Mouse (Mus musculus) common myeloid progenitor, adult 5-6 weeks (primary cell): Measurements from ENCODE around the gene Cemip2. TPM values are rescaled to one million over a fixed set of nuclear protein-coding genes. Genes with fewer than 3 reads are reported as not detected.
A peak's percentile ranks its signal among the peaks of the same experiment; 100 is the strongest.

Source experiments
- ATAC-seq: replicated peaks from 2 replicates; pipeline ENCODE4 v1.8.0; 2016; ENCODE audit warnings: low read depth, mild to moderate bottlenecking, moderate TSS enrichment, inconsistent platforms; ENCODE audit not compliant: poor library complexity, severe bottlenecking
- total RNA-seq: library from RNA; stranded (forward); fragments of 200-1000, 187-1606 nt; gene quantifications from 2 replicates; pipeline ENCODE4 v1.2.3, GENCODE M21; 2017

The Cemip2 gene
- total RNA-seq, result 7.3 and 9.6 TPM in 2 replicates

DNA sequence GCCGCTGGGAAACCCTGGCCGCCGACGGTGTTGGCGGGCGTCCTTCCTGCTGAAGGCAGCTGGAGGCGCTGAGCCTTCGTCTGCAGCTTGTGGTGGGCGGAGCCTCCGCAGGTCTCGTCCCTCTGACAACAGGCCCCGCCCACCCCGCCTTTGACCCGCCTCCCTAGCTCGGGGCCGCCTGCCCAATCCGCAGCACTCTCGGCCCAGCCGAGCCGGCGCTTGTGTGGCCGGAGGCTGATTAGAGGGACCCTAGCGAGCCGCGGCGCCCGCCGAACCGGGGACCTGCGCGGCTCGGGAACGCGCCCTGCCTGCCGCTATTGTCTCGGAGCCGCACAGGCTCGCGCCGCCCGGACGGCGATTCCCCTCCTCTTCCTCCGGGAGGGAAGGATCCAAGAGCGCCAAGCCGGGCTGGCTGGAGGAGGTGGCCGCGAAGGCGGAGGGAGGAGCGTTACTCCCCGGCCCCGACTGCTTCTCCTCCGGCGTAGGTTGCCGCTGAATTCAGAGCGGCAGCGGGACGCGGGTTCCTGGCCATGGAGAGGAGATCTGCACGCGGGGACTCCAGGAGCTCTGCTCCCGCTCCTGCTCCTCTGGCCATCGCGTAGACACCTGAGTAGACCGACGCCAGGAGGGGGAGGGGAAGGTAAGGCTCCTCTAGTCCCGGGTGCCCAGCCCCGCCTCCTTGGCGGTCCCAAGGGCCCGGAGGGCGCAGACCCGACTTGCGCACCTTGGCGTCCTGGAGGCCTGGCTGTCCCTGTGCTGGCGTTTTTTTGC lies at the start of gene Cemip2:
Cemip2 (plus strand) TSS at position 196 of the 771 bp plus-strand sequence.
- ATAC-seq, result peak; percentile 88

GRCm38 (mm10) chr19:21728342-21728741 lies 49.8 kb upstream of the Cemip2 start:
- no peak for ATAC-seq

- ATAC-seq, result no peak
Observed at GRCm38 (mm10) chr19:21731887-21732286, 46.3 kb upstream of the Cemip2 start.

- ATAC-seq, result no peak
Observed at GRCm38 (mm10) chr19:21733176-21733575, 45.0 kb upstream of the Cemip2 start.

DNA sequence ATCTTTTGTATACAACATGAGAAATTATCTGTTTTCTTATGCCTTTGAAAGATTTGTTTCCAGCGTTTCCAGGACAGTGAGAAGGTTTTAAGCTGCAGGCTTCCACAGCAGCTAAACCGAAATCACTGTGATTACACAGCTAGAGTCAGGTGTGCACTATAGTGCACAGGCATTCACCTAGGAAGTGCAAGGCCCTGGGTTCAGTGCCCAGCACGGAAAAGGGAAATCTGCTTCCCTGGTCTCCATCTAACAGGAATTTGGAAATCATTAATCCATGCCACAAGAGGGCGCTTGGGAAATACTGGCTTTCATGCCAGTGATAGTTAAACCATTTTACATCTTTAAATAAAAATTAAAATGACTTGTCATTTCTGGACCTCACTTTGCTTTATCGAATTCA lies 44.0 kb upstream of the Cemip2 start:
- ATAC-seq, result no peak

DNA sequence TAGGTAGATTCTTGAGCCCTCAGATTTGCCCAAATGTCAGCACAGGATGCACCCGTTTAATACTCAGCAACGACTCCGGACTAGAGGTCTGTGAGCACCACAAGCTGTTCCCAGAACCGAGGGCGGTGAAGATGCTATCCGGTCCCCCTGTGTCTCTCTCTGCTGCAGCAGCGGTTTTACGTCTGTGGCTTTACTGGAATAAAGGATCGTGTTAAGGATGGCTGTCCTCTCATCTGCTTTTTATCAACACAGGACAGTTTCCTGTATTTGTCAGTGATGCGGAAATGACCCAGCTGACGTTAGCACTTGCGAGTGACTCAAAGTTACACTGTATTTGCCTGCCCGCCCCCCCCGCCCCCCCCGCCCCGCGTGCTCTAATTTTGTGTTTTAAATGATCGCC lies 40.7 kb upstream of the Cemip2 start:
- ATAC-seq, result peak; percentile 95

- peak; percentile 39 for ATAC-seq
Observed at GRCm38 (mm10) chr19:21737881-21738590, 40.1 kb upstream of the Cemip2 start.

DNA sequence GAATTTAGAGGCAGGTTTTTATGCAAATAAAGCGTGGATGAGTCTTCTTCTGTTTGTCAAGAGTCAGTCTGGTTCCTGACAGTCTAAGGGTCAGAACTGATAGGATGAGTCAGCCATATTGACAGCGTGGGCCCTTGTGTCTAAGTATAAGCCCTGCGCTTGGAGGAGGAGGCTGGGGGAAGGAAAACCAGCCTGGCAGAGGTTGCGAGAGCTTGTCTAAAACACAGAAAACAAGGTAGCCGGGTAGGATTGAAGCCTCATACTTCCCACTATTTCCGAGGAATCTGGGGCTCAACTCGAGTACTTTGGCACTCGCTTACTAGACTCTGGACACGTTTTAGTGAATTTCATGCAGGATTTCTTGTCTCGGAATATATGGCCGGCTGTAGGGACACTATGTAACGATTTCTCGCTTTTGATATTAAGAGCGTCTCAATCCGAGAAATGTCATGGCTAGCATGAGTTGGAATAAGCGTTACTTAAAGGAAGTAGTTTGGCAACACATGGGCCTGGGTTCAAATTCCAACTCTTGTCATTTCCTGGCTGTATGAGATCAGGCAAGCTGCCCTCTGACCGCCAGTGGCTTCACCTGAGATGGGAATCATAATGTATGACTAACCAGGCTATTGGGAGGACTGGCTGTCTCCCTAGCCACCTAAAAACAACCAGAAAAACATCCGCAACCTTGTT lies 39.4 kb upstream of the Cemip2 start:
- no peak for ATAC-seq

DNA sequence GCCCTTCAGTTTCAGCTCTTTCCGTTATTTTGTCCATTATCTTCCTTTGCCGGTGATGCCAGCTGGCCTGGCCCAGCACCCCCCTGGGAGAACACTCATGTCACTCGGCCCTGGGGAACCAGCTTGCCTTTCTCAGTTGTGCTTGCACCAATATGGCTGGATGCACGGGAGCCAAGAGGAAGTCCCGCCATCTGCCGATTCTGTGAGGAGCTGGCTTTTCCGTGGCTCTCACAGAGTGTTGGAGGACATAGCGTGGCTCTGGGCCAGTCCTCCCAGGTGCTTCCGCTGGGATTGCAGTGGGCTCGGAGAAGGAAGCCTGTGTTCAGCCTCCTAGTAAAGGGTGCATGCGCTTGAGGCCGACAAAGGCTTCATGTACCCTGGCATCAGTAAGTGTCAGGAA lies 36.0 kb upstream of the Cemip2 start:
- ATAC-seq, result no peak

DNA sequence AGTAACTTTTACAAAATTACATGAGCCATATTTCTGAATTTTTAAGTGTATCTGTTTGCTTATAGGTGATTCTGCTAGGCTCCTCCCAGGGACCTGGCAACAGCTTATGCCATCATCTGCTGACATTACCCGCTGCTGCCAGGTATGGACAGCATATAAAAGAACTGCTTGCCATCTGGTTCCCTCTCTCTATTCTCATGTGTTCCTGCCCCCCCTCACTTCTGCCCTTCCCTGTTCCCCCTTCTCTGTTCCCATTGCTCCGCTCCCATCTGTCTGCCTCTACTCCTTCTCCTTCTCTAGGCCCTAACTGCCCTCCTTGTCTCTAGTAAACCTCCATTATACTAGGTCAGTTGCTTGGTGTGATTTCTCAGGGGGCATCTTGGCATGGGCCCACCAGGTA lies 32.6 kb upstream of the Cemip2 start:
- ATAC-seq, result no peak

DNA sequence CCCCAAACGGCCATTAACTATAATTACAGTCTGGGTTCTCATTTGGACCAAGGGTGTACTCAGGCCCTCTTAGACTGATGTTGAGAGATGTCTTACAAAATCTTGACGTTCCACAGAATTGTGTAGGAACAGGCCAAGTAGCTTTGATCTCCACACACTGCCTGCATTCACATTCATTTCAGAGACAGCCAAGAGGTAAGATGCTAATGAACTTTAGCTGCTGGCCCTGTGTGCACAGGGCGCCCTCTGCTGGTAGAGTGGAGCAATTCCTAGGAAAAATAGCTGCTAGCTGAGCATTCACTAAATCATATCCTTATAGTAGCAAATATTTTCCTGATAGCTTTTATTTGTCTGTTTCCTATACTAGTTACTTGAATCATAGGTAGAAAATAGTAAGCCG lies 30.8 kb upstream of the Cemip2 start:
- peak; percentile 92 for ATAC-seq

DNA sequence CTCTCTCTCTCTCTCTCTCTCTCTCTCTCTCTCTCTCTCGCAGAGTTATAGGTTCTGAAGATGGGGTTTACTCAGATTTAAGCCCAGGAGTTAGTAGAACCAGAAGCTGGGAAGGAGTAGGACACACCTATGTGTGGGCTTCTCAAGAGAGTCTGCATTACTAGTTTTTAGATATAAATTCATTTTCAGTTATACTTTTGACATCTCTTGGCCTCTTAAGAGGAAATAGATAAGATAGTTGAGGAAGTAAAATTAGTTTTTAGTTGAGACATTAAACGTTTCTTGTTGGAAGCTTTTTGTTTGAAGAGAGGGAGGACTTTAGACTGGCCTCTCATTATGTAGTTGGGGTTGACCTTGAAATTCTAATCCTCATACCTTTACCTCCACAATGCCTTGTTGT lies 28.0 kb upstream of the Cemip2 start:
- no peak for ATAC-seq

- ATAC-seq, result no peak
Observed at GRCm38 (mm10) chr19:21761676-21762075, 16.5 kb upstream of the Cemip2 start.

DNA sequence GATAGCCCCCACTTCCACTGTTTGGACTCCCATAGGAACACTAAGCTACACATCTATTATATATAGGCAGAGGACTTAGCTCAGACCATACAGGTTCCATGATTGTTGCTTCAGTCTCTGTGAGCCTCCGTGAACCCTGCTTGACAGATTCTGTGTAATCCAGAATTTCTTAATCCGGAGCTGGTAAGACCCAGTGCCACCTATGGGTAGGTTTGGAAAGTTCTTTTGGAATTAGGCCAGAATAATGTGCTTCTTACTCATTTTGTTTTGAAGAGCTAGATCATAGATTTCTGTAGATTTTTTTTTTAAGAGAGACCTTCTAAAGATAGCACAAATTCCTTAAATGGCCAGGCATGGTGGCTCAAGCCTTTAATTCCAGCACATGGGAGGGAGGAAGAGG lies 14.1 kb upstream of the Cemip2 start:
- 0 out of 2 replicates have a peak, but pooled peaks have one; percentile 50 for ATAC-seq

- ATAC-seq, result no peak
Observed at GRCm38 (mm10) chr19:21764738-21765137, 13.4 kb upstream of the Cemip2 start.

DNA sequence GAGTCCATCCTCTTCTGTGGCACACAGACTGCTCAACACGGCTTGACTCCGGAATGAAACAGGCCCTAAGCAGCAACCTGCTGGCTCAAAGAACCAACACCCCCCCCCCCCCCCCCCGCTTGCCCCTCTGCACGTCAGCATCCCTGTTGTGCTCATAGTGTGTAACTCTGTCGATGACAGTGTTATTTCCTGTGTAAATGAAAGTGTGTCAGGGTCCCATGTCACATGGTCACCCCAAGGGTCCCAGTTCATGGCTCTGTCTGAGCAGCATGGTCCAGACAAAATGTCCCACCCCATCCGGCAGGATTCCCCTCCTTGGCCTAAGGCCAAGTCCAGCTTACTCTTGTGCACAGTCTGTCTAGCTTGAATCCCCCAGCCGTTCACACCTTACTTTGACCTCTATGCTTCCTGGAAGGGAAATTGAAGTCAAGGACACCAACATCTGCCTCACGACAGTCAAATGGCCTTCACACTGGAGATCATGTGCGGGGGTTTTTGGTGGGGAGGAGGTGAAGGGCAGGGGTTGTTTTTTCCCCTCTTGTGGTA lies 10.6 kb upstream of the Cemip2 start:
- no peak for ATAC-seq

GRCm38 (mm10) chr19:21769796-21770195 lies 8.3 kb upstream of the Cemip2 start:
- no peak for ATAC-seq

DNA sequence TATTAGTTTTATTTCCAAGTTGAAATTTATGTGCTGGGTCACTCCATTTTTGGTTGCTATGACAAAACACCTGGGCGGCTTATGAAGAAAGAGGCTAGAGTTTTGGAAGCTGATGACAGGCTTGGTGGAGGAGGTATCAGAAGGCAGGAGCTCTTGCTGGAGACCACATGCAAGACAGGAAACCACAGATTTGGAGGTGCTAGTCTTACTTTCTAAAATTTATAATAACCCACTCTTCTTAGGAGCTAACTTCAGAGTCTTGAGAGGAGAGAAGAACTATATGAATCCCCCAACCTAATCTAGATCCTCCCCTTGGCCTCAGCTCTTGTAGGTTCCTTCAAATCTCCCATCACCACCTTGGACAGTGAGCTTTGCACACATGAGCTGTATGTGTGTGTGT lies 6.6 kb upstream of the Cemip2 start:
- no peak for ATAC-seq

- no peak for ATAC-seq
Observed at GRCm38 (mm10) chr19:21773621-21774020, 4.5 kb upstream of the Cemip2 start.

GRCm38 (mm10) chr19:21775629-21776028 lies 2.5 kb upstream of the Cemip2 start:
- ATAC-seq, result no peak

- no peak for ATAC-seq
Observed at GRCm38 (mm10) chr19:21776671-21777070, 1.5 kb upstream of the Cemip2 start.
